Mouse (Mus musculus): ENCODE measurements at regions not wholly inside any gene's neighbourhood (a gene's known extent, or its start where the extent isn't known, plus 50 kb on each side); places are given as distances from the start of the nearest gene placed in this dataset.

- Histone ChIP-seq H3K27me3 (ENCODE audit: control insufficient read depth, insufficient read depth, low read length) (no peaks in the 10 kb centered on the region), H3K36me3 (ENCODE audit: control insufficient read depth, insufficient read depth, low read length) (no peaks in the 10 kb centered on the region), H3K9me3 (replicated peaks; ENCODE audit: control insufficient read depth, low read length) (no peaks in the 10 kb centered on the region), H3K4me1 (ENCODE audit: control insufficient read depth, insufficient read depth, low read length) (no peaks in the 10 kb centered on the region), H3K4me2 (no peak overlapping the region), H3K27ac (ENCODE audit: low read depth, low read length) (no peak overlapping the region), H3K4me3 (ENCODE audit: low read depth, low read length) (no peak overlapping the region), H3K9ac (ENCODE audit: low read depth, low read length) (no peak overlapping the region)
- ATAC-seq (replicated peaks; ENCODE audit: insufficient number of reproducible peaks, low FRiP score, low TSS enrichment), result no peak
- WGBS (ENCODE audit: insufficient replicate concordance), result 59% methylated on average over 2 of the region's 2 CpGs
Observed at GRCm38 (mm10) chr6:147973059-147973458, 74.0 kb upstream of the Far2 start.

GRCm38 (mm10) chr6:147975917-147976316 lies 71.1 kb upstream of the Far2 start:
- Histone ChIP-seq H3K9ac (ENCODE audit: low read depth, low read length) (no peak overlapping the region), H3K27me3 (ENCODE audit: control insufficient read depth, insufficient read depth, low read length) (no peaks in the 10 kb centered on the region), H3K4me1 (ENCODE audit: control insufficient read depth, insufficient read depth, low read length) (no peaks in the 10 kb centered on the region), H3K9me3 (replicated peaks; ENCODE audit: control insufficient read depth, low read length) (no peaks in the 10 kb centered on the region), H3K4me3 (ENCODE audit: low read depth, low read length) (no peak overlapping the region), H3K27ac (ENCODE audit: low read depth, low read length) (no peak overlapping the region), H3K36me3 (ENCODE audit: control insufficient read depth, insufficient read depth, low read length) (no peaks in the 10 kb centered on the region), H3K4me2 (no peak overlapping the region)
- ATAC-seq (replicated peaks; ENCODE audit: insufficient number of reproducible peaks, low FRiP score, low TSS enrichment), result no peak
- 71% methylated on average over 1 of the region's 1 CpGs for WGBS (ENCODE audit: insufficient replicate concordance)

DNA sequence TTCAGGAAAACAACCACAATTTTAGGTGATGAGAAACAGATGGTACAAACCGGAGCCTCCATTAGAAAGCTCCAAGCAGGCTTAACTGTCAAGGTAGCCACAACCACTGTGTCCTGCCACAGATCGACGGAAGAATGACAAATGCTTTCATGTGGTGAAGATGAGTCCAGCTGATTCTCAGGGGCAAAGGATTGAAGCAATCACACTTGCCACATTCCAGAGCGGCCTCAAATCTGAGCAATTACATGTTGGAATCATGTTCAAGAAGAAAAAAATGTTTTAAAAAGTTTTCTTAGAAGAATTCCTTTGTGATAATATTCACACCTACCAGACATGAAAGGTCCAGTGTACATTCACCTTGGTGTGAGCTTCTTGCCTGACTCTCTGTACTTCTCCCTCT lies 57.7 kb upstream of the Far2 start:
- Histone ChIP-seq H3K4me3 (ENCODE audit: low read depth, low read length) (no peak overlapping the region), H3K9ac (ENCODE audit: low read depth, low read length) (no peak overlapping the region), H3K4me1 (ENCODE audit: control insufficient read depth, insufficient read depth, low read length) (no peaks in the 10 kb centered on the region), H3K36me3 (ENCODE audit: control insufficient read depth, insufficient read depth, low read length) (no peaks in the 10 kb centered on the region), H3K27ac (ENCODE audit: low read depth, low read length) (no peak overlapping the region), H3K27me3 (ENCODE audit: control insufficient read depth, insufficient read depth, low read length) (no peaks in the 10 kb centered on the region), H3K9me3 (replicated peaks; ENCODE audit: control insufficient read depth, low read length) (no peaks in the 10 kb centered on the region), H3K4me2 (no peak overlapping the region)
- 66% methylated on average over 4 of the region's 4 CpGs for WGBS (ENCODE audit: insufficient replicate concordance)
- no peak for ATAC-seq (replicated peaks; ENCODE audit: insufficient number of reproducible peaks, low FRiP score, low TSS enrichment)

Measured in heart, embryonic 11.5 days (tissue).